Mouse (Mus musculus) neural tube, embryonic 12.5 days (tissue): Measurements from ENCODE around the gene Adam11. TPM values are rescaled to one million over a fixed set of nuclear protein-coding genes. Genes with fewer than 3 reads are reported as not detected.

ENCODE experiments used
- ATAC-seq: fragments of 200-750 bp; cut with Nextera tagmentation; 2 replicates; pipeline ENCODE4 v1.8.0; 2017; ENCODE audit warnings: low read depth, mild to moderate bottlenecking, moderate TSS enrichment, moderate library complexity; ENCODE audit not compliant: low FRiP score
- H3K27ac ChIP-seq: fragments of 300-500 bp; sonication (generic); 2 replicates; pipeline ENCODE4 v1.5.1; 2016
- H3K27me3 ChIP-seq: fragments of 300-500 bp; sonication (generic); replicated peaks from 2 replicates; pipeline ENCODE4 v1.6.1; 2016; ENCODE audit warnings: mild to moderate bottlenecking
- H3K36me3 ChIP-seq: fragments of 300-500 bp; sonication (generic); 2 replicates; pipeline ENCODE4 v1.6.1; 2016; ENCODE audit warnings: mild to moderate bottlenecking
- H3K4me1 ChIP-seq: fragments of 300-500 bp; sonication (generic); 2 replicates; pipeline ENCODE4 v1.6.1; 2016
- H3K4me2 ChIP-seq: fragments of 300-500 bp; sonication (generic); replicated peaks from 2 replicates; pipeline ENCODE4 v1.6.1; 2016; ENCODE audit warnings: mild to moderate bottlenecking
- H3K4me3 ChIP-seq: fragments of 300-500 bp; sonication (generic); 2 replicates; pipeline ENCODE4 v1.5.1; 2016
- H3K9ac ChIP-seq: fragments of 300-500 bp; sonication (generic); 2 replicates; pipeline ENCODE4 v1.6.1; 2016; ENCODE audit warnings: mild to moderate bottlenecking
- H3K9me3 ChIP-seq: fragments of 300-500 bp; sonication (generic); 2 replicates; pipeline ENCODE4 v1.6.1; 2016; ENCODE audit warnings: mild to moderate bottlenecking
- WGBS: fragments of 180-500 bp; shearing (Covaris S2); methylation state at CpG from one replicate; pipeline ENCODE4 v1.1.7; 2016; 5-methylcytosine and 5-hydroxymethylcytosine counted together
- polyA plus RNA-seq: library from polyadenylated mRNA; unstranded; fragments of >200 nt; fragmentation: Nextera tagmentation; extraction: Ambion mirVana; gene quantifications from 2 replicates; pipeline ENCODE4 v1.2.1, GENCODE M21; 2016

Adam11 gene
- polyA plus RNA-seq, 1 experiment from 2014 or later = 41.6 TPM

- H3K4me3 ChIP-seq = peak overlapping the region; percentile 95
- 0 out of 2 replicates have a peak overlapping the region, but pooled peaks have one; percentile 98 for H3K9ac ChIP-seq
- 5% methylated on average over 14 of the region's 14 CpGs for WGBS
- H3K4me2 ChIP-seq = peak overlapping the region; percentile 90
- peaks cover 4% of the 10 kb centered on the region; the same call in 1 of the 2 replicates for H3K27me3 ChIP-seq
- no peak overlapping the region for H3K27ac ChIP-seq
- H3K9me3 ChIP-seq = no peaks in the 10 kb centered on the region
- peaks cover 20% of the 10 kb centered on the region for H3K4me1 ChIP-seq
- H3K36me3 ChIP-seq = no peaks in the 10 kb centered on the region
- 0 out of 2 replicates have a peak, but pooled peaks have one; percentile 36 for ATAC-seq
Measured at GRCm38 (mm10) chr11:102819783-102820385, 58.6 kb downstream of the Adam11 start.

- no peaks in the 10 kb centered on the region for H3K9me3 ChIP-seq
- H3K4me1 ChIP-seq = peaks cover 20% of the 10 kb centered on the region
Measured at GRCm38 (mm10) chr11:102820432-102820831, 59.2 kb downstream of the Adam11 start.

GRCm38 (mm10) chr11:102821231-102821630 lies 60.0 kb downstream of the Adam11 start:
- no peaks in the 10 kb centered on the region for H3K9me3 ChIP-seq
- peaks cover 4% of the 10 kb centered on the region; the same call in 1 of the 2 replicates for H3K27me3 ChIP-seq
- no peak overlapping the region for H3K27ac ChIP-seq
- peaks cover 14% of the 10 kb centered on the region for H3K4me1 ChIP-seq
- no peak overlapping the region for H3K4me3 ChIP-seq
- H3K36me3 ChIP-seq = no peaks in the 10 kb centered on the region
- no peak overlapping the region for H3K4me2 ChIP-seq
- H3K9ac ChIP-seq = no peak overlapping the region
- WGBS = 61% methylated on average over 6 of the region's 6 CpGs
- no peak for ATAC-seq

More at GRCm38 (mm10) chr11:102820432-102820831, 59.2 kb downstream of the Adam11 start:
- H3K36me3 ChIP-seq = no peaks in the 10 kb centered on the region
- no peak overlapping the region for H3K4me3 ChIP-seq
- peaks cover 4% of the 10 kb centered on the region; the same call in 1 of the 2 replicates for H3K27me3 ChIP-seq
- H3K27ac ChIP-seq = no peak overlapping the region
- WGBS = 8% methylated on average over 3 of the region's 3 CpGs
- no peak overlapping the region for H3K9ac ChIP-seq
- ATAC-seq = no peak
- H3K4me2 ChIP-seq = no peak overlapping the region

- Histone ChIP-seq H3K4me2 (no peak overlapping the region), H3K27ac (no peak overlapping the region), H3K4me3 (no peak overlapping the region), H3K9ac (no peak overlapping the region), H3K4me1 (no peaks in the 10 kb centered on the region), H3K9me3 (no peaks in the 10 kb centered on the region), H3K27me3 (no peaks in the 10 kb centered on the region; the same call in 1 of the 2 replicates), H3K36me3 (no peaks in the 10 kb centered on the region)
- 71% methylated on average over 2 of the region's 2 CpGs for WGBS
- no peak for ATAC-seq
Measured at GRCm38 (mm10) chr11:102826476-102826875, 65.2 kb downstream of the Adam11 start.

GRCm38 (mm10) chr11:102827097-102827496 lies 65.9 kb downstream of the Adam11 start:
- Histone ChIP-seq H3K27ac (no peak overlapping the region), H3K4me2 (no peak overlapping the region), H3K4me1 (no peaks in the 10 kb centered on the region), H3K9ac (no peak overlapping the region), H3K4me3 (no peak overlapping the region), H3K36me3 (no peaks in the 10 kb centered on the region), H3K27me3 (no peaks in the 10 kb centered on the region; the same call in 1 of the 2 replicates), H3K9me3 (no peaks in the 10 kb centered on the region)
- 47% methylated on average over 4 of the region's 4 CpGs for WGBS
- no peak for ATAC-seq

Other genes starting within 250 kb of the Adam11 start
- 69.0 and 71.0 TPM in 2 replicates for gene Gpatch8, start 205.0 kb upstream of the Adam11 start, polyA plus RNA-seq
- gene Gm11627, start 182.0 kb upstream of the Adam11 start, polyA plus RNA-seq = 5.7 and 7.3 TPM in 2 replicates
- gene Fzd2, start 157.0 kb upstream of the Adam11 start, polyA plus RNA-seq = 38.2 and 44.0 TPM in 2 replicates
- gene Meioc, start 97.7 kb upstream of the Adam11 start, polyA plus RNA-seq = 0.58 and 0.60 TPM in 2 replicates
- gene Ccdc43, start 63.7 kb upstream of the Adam11 start, polyA plus RNA-seq = 43.7 and 45.9 TPM in 2 replicates
- 83.3 and 84.9 TPM in 2 replicates for gene Gjc1, start 58.3 kb downstream of the Adam11 start, polyA plus RNA-seq
- not detected in 2 replicates for gene Higd1b, start 74.4 kb downstream of the Adam11 start, polyA plus RNA-seq
- 204 and 218 TPM in 2 replicates for gene Eftud2, start 119.5 kb downstream of the Adam11 start, polyA plus RNA-seq
- gene Ccdc103, start 119.8 kb downstream of the Adam11 start, polyA plus RNA-seq = 1.5 and 1.8 TPM in 2 replicates
- gene Fam187a, start 123.7 kb downstream of the Adam11 start, polyA plus RNA-seq = not detected in 2 replicates
- gene Gfap, start 139.5 kb downstream of the Adam11 start, polyA plus RNA-seq = 0.08 and 0.11 TPM in 2 replicates
- 5.9 and 8.3 TPM in 2 replicates for gene Kif18b, start 163.7 kb downstream of the Adam11 start, polyA plus RNA-seq
- gene C1ql1, start 185.2 kb downstream of the Adam11 start, polyA plus RNA-seq = 2.9 and 3.8 TPM in 2 replicates